Mouse (Mus musculus) thymus, postnatal 25 days (tissue): ENCODE data around the gene Arsk.

Experiments used
- DNase-seq: peaks from one replicate; pipeline ENCODE4 v3.0.0; 2022

Gene Arsk

GRCm38 (mm10) chr13:76021782-76022181 is 76.7 kb downstream of the Arsk start:
- no peak for DNase-seq

- DNase-seq: no peak
Observed at GRCm38 (mm10) chr13:76018844-76019400, 79.5 kb downstream of the Arsk start.

GRCm38 (mm10) chr13:76017974-76018843 is 80.3 kb downstream of the Arsk start, which contains the start of gene Rfesd:
TSS of gene Rfesd (minus strand) at chr13:76018719.
- peak; percentile 98 for DNase-seq

GRCm38 (mm10) chr13:76017465-76017864 is 81.0 kb downstream of the Arsk start:
- no peak for DNase-seq

- no peak for DNase-seq
Observed at GRCm38 (mm10) chr13:76014511-76014910, 83.9 kb downstream of the Arsk start.
